Mouse (Mus musculus) activated CD4-positive, CD25-positive, alpha-beta regulatory T cell, adult 4 months (primary cell): Measurements from ENCODE around the gene Rapgef4. TPM values are rescaled to one million over a fixed set of nuclear protein-coding genes. Genes with fewer than 3 reads are reported as not detected.
"Not testable (repeated sequence)": the region's sequence is repeated elsewhere in the genome, so short reads cannot be mapped to it uniquely, and the experiment has no call there.

Experiments
- ATAC-seq: one replicate; pipeline ENCODE4 v1.8.0; 2017
- polyA plus RNA-seq, 2 experiments: library from polyadenylated mRNA; unstranded; fragments of 100-300 nt; shearing (Covaris generic); gene quantifications; one replicate each; pipeline ENCODE4 v1.2.1; 2017

The Rapgef4 gene
- polyA plus RNA-seq, 2 experiments from 2014 or later: 5.4 to 5.5 TPM

DNA sequence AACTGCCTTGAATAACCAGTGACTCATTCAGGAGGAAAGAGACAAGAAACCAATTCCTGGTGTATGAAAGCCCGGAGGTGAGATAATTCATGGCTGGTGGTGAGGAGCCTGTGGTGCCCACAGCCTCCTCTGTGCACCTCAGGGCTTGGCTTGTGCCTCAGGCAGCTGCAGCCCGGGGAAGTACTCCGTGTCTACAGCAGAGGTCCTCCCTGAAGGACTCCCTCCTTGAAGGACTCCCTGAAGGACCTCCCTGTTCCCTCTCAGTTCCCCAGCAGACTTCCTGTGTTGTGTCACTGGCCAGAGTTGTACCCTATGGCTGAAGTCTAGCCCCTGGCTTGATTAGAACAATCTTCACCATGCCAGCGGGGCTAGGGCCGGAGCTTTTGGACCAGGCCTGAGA, 50.7 kb downstream of the Rapgef4 start:
- no peak for ATAC-seq

- no peak for ATAC-seq
These were observed 54.6 kb downstream of the Rapgef4 start for GRCm38 (mm10) chr2:72035616-72036015.

DNA sequence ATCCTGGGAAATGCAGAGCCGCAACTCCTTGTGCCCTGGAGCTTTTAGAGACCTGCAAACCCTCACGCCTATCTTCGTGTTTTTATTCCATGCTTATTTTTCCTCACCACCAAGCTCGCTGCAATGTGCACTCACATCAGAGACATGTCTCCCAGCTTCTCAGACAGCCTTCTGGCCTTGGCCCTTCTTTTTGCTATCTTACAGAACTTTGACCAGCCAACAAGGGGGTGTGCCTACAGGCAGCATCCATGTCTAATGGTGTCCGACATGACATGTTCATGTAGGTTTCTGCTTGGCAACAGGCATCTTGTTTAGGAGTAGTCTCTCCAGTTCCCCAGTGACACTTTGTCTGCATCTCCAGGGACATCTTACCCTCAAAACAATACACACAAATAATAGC, 56.3 kb downstream of the Rapgef4 start:
- no peak for ATAC-seq

- peak; percentile 63 for ATAC-seq
These were observed 57.2 kb downstream of the Rapgef4 start for GRCm38 (mm10) chr2:72038235-72038634.

DNA sequence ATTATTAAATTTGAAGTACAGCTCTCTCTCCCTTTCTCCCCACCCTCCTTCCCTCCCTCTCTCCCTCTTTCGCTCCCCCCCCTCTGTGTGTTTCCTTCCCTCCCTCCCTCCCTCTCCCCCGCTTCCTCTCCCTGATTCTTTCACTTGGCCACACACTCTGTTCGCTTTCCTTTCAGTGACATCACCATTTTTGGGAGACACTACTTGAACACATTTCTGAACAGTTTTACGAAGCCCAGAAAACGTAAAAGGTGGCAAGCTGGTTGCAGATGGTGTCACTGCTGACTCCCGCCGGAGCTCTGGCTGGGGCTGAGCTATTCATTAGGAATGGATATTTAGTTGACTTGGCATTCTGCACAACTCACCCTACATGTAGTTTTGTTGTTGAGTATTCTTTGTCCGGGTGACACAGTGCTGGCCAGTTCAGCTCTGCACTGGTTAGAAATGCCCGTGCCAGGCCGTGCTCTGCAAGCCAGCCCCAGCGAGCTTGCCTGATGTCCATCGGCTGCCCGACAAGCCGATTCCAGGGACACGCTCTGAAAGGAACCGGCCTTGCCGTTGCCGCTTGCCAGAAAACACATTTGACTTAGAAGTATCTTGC, 57.7 kb downstream of the Rapgef4 start:
- no peak for ATAC-seq

DNA sequence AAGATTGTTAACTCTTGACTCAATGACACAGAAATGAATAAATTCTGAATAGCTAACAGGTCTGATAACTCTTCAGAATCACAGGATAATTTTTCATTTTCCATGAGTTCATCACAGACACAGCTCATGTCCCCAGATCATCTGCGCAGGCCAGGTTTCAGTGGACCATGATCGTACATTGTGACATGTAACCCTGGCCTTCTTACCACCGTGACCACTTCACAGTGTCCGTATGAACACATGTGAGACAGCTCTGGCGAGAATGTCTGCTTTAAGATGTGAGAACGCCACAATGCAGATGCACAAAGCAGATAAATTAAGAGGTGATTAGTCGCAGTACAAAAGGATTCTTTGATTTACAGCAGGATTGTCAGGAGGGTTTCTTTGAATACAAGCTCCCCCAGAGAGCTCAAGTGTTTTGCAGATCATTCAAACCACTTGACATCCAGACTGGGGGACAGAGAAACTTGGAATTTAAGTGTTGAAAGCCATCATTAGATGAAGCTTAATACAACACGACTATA, 58.5 kb downstream of the Rapgef4 start:
- no peak for ATAC-seq

- no peak for ATAC-seq
These were observed 60.0 kb downstream of the Rapgef4 start for GRCm38 (mm10) chr2:72041087-72041486.

GRCm38 (mm10) chr2:72042093-72042492, 61.1 kb downstream of the Rapgef4 start:
- ATAC-seq: no peak

DNA sequence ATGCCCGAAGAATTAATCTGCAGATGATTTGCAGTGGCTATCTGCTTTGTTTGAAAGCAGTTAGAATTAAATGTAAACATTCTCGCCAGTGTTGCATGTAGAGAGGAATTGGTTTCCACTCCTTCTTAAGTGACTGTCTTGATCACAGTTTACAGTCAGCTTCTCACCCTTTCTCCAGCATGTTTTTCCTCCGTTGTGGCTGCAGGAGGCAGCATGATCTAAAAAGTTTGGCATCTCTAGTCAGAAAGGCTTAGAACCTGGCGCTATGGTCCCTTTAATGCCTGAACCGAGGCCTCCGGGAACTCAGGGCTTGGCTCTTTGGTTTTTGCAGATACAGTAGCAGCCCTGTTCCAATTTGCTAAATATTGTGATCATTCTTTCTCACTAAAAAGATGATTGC, 63.2 kb downstream of the Rapgef4 start:
- no peak for ATAC-seq

DNA sequence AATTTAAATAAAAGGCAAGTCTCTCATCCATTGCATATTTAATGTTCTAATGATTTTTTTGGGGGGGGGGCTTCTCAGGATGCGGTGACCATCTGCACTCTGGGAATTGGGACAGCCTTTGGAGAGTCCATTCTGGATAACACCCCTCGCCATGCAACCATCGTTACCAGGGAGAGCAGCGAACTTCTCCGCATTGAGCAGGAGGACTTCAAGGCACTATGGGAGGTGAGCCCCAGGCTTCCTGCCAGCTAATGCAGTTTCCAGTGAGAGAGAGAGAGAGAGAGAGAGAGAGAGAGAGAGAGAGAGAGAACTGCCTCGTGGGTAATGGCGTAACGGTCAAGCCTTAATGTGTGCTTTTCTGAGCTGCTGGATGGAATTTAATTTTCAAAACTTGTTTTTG, 64.0 kb downstream of the Rapgef4 start:
- ATAC-seq: no peak

GRCm38 (mm10) chr2:72045659-72046058, 64.6 kb downstream of the Rapgef4 start:
- ATAC-seq: no peak

GRCm38 (mm10) chr2:72050451-72050850, 69.4 kb downstream of the Rapgef4 start:
- ATAC-seq: no peak

- no peak for ATAC-seq
These were observed 73.2 kb downstream of the Rapgef4 start for GRCm38 (mm10) chr2:72054280-72054679.

DNA sequence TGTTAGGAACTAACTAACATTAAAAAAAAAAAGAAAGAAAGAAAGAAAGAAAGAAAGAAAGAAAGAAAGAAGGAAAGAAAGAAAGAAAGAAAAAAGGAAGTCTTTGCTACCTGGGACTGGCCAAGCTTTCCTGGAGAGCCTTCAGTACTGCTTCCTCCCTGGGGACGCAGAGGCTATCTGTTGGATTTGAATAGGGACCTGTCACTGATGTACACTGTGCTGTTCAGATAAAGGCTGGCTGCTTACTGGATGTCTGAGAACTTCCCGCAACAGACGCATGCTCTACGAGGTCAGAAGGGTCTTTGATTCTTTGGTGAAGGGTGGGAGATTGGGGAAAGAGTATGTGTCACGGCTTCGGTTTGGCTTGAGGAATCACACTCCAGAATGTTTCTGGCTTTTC, 73.7 kb downstream of the Rapgef4 start:
- ATAC-seq: no peak

DNA sequence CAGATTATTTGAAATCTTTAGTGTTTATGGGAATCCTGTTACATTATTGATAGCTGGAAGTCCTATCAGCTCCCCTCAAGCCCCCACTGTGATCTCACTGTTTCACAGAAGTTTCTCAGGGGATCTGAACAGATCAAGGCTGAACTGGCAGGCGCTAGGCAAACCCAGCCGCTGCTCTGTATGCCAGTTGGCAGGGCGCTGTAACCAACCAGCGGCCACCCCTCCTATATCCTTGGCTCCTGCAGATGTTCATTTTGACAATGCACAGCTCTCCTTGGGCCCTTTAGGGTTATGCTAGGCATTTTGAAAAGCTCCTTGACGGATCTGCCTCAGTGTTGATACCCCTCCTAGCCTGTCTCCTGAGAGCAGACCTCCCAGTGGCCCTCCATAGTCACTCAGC, 74.4 kb downstream of the Rapgef4 start:
- no peak for ATAC-seq

DNA sequence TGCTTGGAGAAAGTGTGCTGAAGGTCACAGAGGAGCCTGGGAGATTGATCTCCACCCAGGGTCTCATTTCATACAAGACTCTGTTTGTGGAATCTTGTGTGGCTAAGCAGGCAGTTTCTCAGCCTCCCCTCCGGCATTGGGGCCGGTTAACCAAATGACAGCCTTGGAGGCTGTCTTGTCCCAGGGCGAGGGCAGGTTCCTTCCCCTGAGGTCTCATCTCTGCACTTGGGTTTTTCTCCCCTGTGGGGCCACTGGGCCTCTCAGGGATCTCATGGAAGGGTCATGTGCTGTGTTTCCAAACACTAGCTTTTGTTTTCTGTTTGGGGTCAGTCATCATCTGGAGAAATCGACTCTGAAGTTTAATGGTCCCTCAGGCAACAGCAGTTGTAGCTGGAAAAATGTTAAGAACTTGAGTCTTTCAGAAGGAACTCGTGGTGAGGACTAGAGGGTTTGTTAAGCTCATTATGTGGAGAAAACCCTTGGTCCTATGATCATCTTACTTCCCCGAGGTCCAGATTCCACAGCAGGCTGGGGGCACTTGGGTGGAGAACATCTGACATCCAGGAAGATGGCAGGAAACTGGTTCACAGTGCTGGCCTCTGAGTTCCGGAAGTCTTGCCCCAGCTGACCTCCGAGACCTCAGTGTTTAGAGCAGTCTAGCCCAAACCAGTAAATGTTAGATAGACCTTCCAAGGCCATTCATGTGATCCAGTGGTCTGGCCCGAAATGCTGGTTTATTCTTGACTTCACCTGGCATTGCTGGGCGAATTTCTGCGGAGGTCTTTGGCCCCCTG, 75.2 kb downstream of the Rapgef4 start:
- no peak for ATAC-seq

GRCm38 (mm10) chr2:72062931-72063330, 81.9 kb downstream of the Rapgef4 start:
- ATAC-seq: no peak

- ATAC-seq: no peak
These were observed 87.5 kb downstream of the Rapgef4 start for GRCm38 (mm10) chr2:72068505-72068904.

GRCm38 (mm10) chr2:72070086-72070485, 89.0 kb downstream of the Rapgef4 start:
- no peak for ATAC-seq

- ATAC-seq: not testable (repeated sequence)
These were observed 92.1 kb downstream of the Rapgef4 start for GRCm38 (mm10) chr2:72073121-72073520.

DNA sequence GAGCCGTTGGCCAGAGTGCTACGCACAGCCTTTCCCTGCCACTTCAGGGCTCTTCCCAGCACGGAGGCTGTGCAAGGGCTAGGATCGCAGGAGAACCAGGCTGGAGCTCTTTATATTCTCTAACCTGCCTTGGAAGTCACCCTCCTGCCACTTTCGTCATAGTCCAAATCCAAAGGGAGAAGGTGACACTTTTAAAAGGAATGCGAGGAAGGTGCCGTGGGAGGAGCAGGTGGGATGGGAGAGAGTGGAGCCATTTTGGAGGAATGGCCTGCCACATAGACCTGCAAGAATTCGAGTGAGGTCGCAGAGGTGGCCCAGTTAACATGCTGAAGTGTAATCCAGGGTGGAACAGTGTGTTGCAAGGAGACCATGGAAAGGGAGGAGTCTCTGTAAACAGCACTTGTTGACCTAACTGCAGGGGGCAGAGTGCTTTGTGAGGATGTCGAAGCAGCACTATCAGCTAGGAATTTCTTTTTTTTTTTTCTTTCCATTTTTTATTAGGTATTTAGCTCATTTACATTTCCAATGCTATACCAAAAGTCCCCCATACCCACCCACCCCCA, 94.0 kb downstream of the Rapgef4 start:
- no peak for ATAC-seq

DNA sequence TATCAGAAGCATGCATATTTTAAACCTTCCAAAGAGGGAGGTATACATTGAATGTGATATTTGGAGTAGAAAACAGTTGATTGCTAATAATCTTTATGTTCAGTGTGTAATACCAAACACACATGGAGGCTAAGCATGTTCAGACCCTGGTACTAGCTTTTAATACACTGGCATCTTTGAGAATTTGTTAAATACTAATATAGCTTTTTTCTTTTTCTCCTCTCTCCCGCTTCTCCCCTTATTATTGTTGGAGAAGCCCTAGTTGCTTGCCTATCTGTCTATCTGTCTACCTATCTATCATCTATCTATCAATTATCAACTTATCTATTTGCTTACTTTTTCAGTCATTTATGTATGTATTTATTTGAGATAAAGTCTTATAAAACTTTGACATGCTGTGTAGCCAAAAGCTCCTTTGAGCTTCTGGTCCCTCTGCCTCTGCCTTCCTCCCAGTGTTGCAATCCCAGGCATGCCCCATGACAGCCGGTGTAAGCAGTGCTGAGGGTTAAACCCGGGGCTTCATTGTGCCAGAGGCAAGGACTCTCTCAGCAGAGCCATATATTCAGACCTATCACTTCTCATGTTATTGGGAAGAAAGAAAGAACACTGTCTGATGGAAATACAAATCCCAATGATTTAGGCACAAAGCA, 96.6 kb downstream of the Rapgef4 start:
- no peak for ATAC-seq

DNA sequence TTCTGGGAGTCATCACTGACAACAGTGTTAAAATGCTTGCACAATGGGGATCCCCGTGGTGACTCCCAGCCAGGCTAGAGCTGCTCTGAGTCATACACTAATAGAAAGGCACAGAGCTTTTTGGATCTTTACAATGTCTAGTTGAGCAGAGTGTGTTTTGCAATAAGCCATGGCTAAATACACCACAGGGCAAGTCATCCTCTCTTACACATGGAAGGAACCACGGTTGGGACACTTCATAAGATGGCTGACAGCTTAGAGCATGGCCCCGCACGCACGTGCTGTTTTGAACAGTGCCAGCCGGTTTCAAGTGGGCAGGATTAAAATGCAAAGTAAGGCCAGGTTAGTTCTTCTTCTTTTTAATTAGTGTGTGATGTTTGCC, 97.1 kb downstream of the Rapgef4 start:
- no peak for ATAC-seq
